Comparison of ENCODE assay signal across 22 mouse cellular contexts in the genomic region with DNA sequence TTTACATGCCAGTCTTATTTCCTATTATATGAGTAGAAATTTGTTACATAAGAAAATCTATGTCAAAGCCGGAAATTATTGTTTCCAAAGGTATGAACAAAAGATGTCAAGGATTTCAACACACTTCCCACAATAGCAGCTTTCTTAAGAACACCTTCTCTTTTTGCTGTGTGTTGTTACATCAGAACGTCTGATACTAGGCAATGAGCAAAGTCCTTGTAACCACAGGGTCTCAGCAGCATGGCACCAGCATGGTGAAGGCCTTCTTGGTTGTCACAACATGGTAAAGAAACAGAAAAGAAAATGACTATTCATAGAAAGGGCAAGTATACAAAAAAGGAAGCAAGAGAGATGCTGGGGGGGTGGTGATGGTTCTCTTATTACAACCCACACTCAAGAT.
"Had no signal": no experiment of that assay in that cellular context is flagged by ENCODE, and none has a peak within 500 bp of the region (broad histone marks: within the 10 kb centered on the region; RNA-seq: fewer than 3 reads in every experiment).

No protein-coding gene starts in this region.

- DNase-seq: heart, postnatal 10 days; heart, postnatal 14 days; heart, postnatal 36 days; heart, postnatal 4 days; kidney, adult 11 months; kidney, adult 18-20 months; kidney, adult 2 months; kidney, adult 8-10 months; kidney, adult 9 months; kidney, postnatal 10 days; kidney, postnatal 14 days; kidney, postnatal 25 days; kidney, postnatal 36 days; kidney, postnatal 4 days; layer of hippocampus, adult 9-11 months; layer of hippocampus, postnatal 36 days had no signal

- ATAC-seq: hindbrain, embryonic 16.5 days; hindbrain, postnatal 0 days; inflammation-experienced regulatory T-cells, adult 6 months; intestine, embryonic 15.5 days; intestine, embryonic 16.5 days; intestine, postnatal 0 days had no signal
